Mouse (Mus musculus) ES-E14 (cell line): Measurements from ENCODE around the gene Cstb. TPM values are rescaled to one million over a fixed set of nuclear protein-coding genes. Genes with fewer than 3 reads are reported as not detected.

ENCODE experiments used
- DNase-seq: peaks from one replicate; pipeline ENCODE4 v3.0.0-alpha.2; 2013; ENCODE audit warnings: low read depth, low spot score
- H3K27ac ChIP-seq: 2 replicates; pipeline ENCODE4 v1.5.1; 2012; ENCODE audit warnings: low read depth, mild to moderate bottlenecking, low read length, moderate library complexity, mixed read lengths; ENCODE audit not compliant: poor library complexity, insufficient read depth, severe bottlenecking
- H3K36me3 ChIP-seq: 2 replicates; pipeline ENCODE4 v1.6.1; 2012; ENCODE audit warnings: mild to moderate bottlenecking, low read length, moderate library complexity, mixed read lengths; ENCODE audit not compliant: control insufficient read depth, poor library complexity, insufficient read depth, severe bottlenecking
- H3K4me1 ChIP-seq, 2 experiments: fragments of 150-350 bp in 1 of 2; sonication (generic) in 1 of 2; 2 replicates each; pipeline ENCODE4 v1.6.1; 2012; ENCODE audit warnings: low read length in 2 of 2, mild to moderate bottlenecking in 1 of 2, mixed read lengths in 1 of 2; ENCODE audit not compliant: control insufficient read depth in 2 of 2, insufficient read depth in 2 of 2, poor library complexity in 1 of 2
- H3K4me3 ChIP-seq, 2 experiments: fragments of 150-350 bp in 1 of 2; sonication (generic) in 1 of 2; 2 replicates each; pipeline ENCODE4 v1.5.1; 2012; ENCODE audit warnings: low read length in 2 of 2, low read depth in 1 of 2, mild to moderate bottlenecking in 1 of 2, mixed read lengths in 1 of 2; ENCODE audit not compliant: insufficient read depth in 1 of 2, poor library complexity in 1 of 2, severe bottlenecking in 1 of 2
- H3K9ac ChIP-seq: 2 replicates; pipeline ENCODE4 v1.6.1; 2012; ENCODE audit warnings: low read depth, mild to moderate bottlenecking, low read length, mixed read lengths; ENCODE audit not compliant: poor library complexity, insufficient read depth, severe bottlenecking
- H3K9me3 ChIP-seq: fragments of 150-350 bp; sonication (generic); 2 replicates; pipeline ENCODE4 v1.6.1; 2012; ENCODE audit warnings: low read depth, mild to moderate bottlenecking, low read length; ENCODE audit not compliant: control insufficient read depth, insufficient read depth
- CHD2 ChIP-seq: IDR thresholded peaks from 2 replicates; pipeline ENCODE4 v1.6.1; 2014; ENCODE audit warnings: mild to moderate bottlenecking, low read depth, low read length, inconsistent platforms
- HCFC1 ChIP-seq: IDR thresholded peaks from 2 replicates; pipeline ENCODE4 v1.6.1; 2012; ENCODE audit warnings: low read length, inconsistent platforms, borderline replicate concordance; ENCODE audit not compliant: insufficient read depth
- MAFK ChIP-seq: IDR thresholded peaks from 2 replicates; pipeline ENCODE4 v1.6.1; 2014; ENCODE audit warnings: mild to moderate bottlenecking, low read depth, low read length, inconsistent platforms; ENCODE audit not compliant: insufficient read depth
- ZC3H11A ChIP-seq: IDR thresholded peaks from 2 replicates; pipeline ENCODE4 v1.6.1; 2012; ENCODE audit warnings: low read depth, mild to moderate bottlenecking, inconsistent platforms, low read length, borderline replicate concordance
- ZNF384 ChIP-seq: IDR thresholded peaks from 2 replicates; pipeline ENCODE4 v1.6.1; 2012; ENCODE audit warnings: low read depth, low read length, inconsistent platforms
- in situ Hi-C, 2 experiments: fragments of 600-800 bp; cut with MboI; formaldehyde crosslinking; loops; one replicate each; pipeline ENCODE4 v1.15.1; 2025; ENCODE audit warnings: low sequenced_read_pairs in 2 of 2, inconsistent platforms in 1 of 2; ENCODE audit not compliant: unreplicated experiment in 2 of 2
- total RNA-seq: library from RNA; depleted of rRNA; stranded (reverse); fragments of 300-350 nt; gene quantifications from 2 replicates; pipeline ENCODE4 v1.2.3, GENCODE M21; 2012

Cstb gene
- total RNA-seq, 1 experiment = 150 TPM

DNA sequence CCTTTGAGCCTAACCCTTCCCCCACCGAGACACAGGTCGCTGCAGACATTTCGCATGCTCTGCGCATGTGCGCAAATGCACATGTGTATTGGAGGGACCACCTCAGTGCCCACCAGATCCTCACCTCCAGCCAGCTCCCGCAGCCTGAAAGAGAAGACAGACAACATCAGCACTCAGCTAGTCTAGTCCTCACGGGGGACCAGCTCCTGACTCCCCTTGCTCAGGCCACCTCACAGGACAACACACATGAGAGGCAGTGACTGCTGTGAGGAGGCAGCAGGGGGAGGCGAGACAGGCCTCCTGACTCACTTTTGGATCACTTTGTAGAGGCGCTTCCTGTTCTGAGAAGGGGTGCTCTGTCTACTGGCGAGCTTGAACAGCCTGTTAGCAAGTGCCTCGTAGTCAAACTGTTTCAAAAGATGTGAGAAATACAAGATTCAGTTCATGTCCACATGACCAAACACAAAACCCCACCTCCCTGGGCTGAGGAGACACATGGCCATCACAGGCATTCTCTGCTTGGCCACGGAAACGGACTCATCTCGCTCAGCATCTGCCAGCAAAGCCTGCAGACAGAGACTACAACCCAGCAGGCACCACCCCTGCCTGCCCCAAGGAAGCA is 23.1 kb upstream of the Cstb start:
- no peak for TF ChIP-seq ZNF384
- TF ChIP-seq MAFK = no peak
- no peak for TF ChIP-seq ZC3H11A
- TF ChIP-seq HCFC1 = no peak
- TF ChIP-seq CHD2 = no peak
- Histone ChIP-seq H3K36me3 (peaks cover 67% of the 10 kb centered on the region), H3K9me3 (no peaks in the 10 kb centered on the region), H3K4me1 (peaks cover 0 to 5% of the 10 kb centered on the region in 2 experiments; a peak in 1 of 4 replicates), H3K9ac (no peak overlapping the region), H3K27ac (no peak overlapping the region), H3K4me3 (no peak overlapping the region)
- no peak for DNase-seq
- in situ Hi-C loops = no loop called here

GRCm38 (mm10) chr10:78406152-78406551 is 19.3 kb upstream of the Cstb start:
- in situ Hi-C loops = no loop called here
- H3K4me1 ChIP-seq = peaks cover 0 to 3% of the 10 kb centered on the region in 2 experiments; a peak in 1 of 4 replicates
- H3K36me3 ChIP-seq = peaks cover 89% of the 10 kb centered on the region
- DNase-seq = no peak
- no peak overlapping the region for H3K9ac ChIP-seq
- H3K27ac ChIP-seq = no peak overlapping the region
- no peaks in the 10 kb centered on the region for H3K9me3 ChIP-seq
- TF ChIP-seq ZC3H11A = no peak
- H3K4me3 ChIP-seq = no peak overlapping the region

DNA sequence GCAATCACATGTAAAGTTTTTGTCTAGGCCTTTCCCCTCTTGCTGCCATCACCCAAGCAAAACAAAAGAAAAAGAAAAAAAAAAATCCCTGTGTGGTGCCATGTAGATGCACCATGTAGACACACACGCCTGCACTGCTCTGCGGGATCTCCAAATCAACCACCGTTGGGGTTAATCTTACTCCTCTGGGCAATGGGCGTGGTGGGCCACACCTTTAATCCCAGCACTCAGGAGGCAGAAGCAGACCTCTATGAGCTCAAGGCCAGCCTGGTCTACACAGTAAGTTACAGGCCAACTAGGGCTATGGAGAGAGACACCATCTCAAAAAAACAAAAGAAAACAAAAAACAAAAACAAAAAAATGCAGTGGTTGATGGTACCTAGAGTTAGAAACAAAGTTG is 18.3 kb upstream of the Cstb start:
- no peak for TF ChIP-seq ZNF384
- Histone ChIP-seq H3K9me3 (no peaks in the 10 kb centered on the region), H3K27ac (no peak overlapping the region), H3K4me1 (peaks cover 0 to 3% of the 10 kb centered on the region in 2 experiments; a peak in 1 of 4 replicates), H3K4me3 (no peak overlapping the region), H3K9ac (no peak overlapping the region), H3K36me3 (peaks cover 80% of the 10 kb centered on the region)
- in situ Hi-C loops = no loop called here
- no peak for DNase-seq

GRCm38 (mm10) chr10:78409035-78409788 is 16.3 kb upstream of the Cstb start:
- Histone ChIP-seq H3K36me3 (peaks cover 59% of the 10 kb centered on the region), H3K27ac (no peak overlapping the region), H3K4me1 (peaks cover 0 to 7% of the 10 kb centered on the region in 2 experiments; a peak in 1 of 4 replicates), H3K9ac (no peak overlapping the region), H3K4me3 (no peak overlapping the region), H3K9me3 (no peaks in the 10 kb centered on the region)
- TF ChIP-seq HCFC1 (no peak), ZC3H11A (no peak), ZNF384 (no peak), MAFK (no peak), CHD2 (no peak)
- in situ Hi-C loops = no loop called here
- no peak for DNase-seq

DNA sequence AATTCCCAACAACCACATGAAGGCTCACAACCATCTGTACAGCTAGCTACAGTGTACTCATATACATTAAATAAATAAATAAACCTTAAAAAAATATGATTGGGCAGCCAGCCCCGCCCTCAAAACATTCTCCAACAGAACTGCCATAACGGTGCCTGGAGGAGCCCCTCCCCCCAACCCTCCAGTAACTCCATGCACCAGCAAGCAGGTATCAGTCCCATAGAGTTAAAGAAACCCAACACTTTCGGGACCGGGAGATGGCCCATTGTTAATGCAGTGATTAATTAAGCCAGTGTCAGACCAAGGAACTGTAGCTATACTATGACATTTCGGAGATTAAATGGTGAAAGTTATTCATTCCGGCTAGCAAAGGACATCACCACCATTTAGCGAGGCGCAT is 13.6 kb upstream of the Cstb start:
- no peak for DNase-seq
- Histone ChIP-seq H3K27ac (no peak overlapping the region), H3K36me3 (peaks cover 35% of the 10 kb centered on the region), H3K4me1 (peaks cover 0 to 7% of the 10 kb centered on the region in 2 experiments; a peak in 1 of 4 replicates), H3K4me3 (peak overlapping the region; percentile 88 to 97), H3K9ac (peak overlapping the region; percentile 92), H3K9me3 (no peaks in the 10 kb centered on the region)
- in situ Hi-C loops = no loop called here
- TF ChIP-seq HCFC1 = no peak
- TF ChIP-seq CHD2 = no peak
- no peak for TF ChIP-seq ZC3H11A
- no peak for TF ChIP-seq ZNF384
- no peak for TF ChIP-seq MAFK
